Mouse (Mus musculus) liver, embryonic 12.5 days (tissue): ENCODE data around the gene Kmt2a. TPM values are rescaled to one million over a fixed set of nuclear protein-coding genes. Genes with fewer than 3 reads are reported as not detected.

Experiments used
- ATAC-seq: fragments of 200-750 bp; cut with Nextera tagmentation; 2 replicates; pipeline ENCODE4 v1.8.0; 2017; ENCODE audit warnings: moderate number of reproducible peaks, mild to moderate bottlenecking, moderate library complexity
- H3K27ac ChIP-seq: fragments of 300-500 bp; sonication (generic); 2 replicates; pipeline ENCODE4 v1.5.1; 2016; ENCODE audit warnings: mild to moderate bottlenecking
- H3K27me3 ChIP-seq: fragments of 300-500 bp; sonication (generic); replicated peaks from 2 replicates; pipeline ENCODE4 v1.6.1; 2016; ENCODE audit warnings: mild to moderate bottlenecking, moderate library complexity
- H3K36me3 ChIP-seq: fragments of 300-500 bp; sonication (generic); 2 replicates; pipeline ENCODE4 v1.6.1; 2016; ENCODE audit warnings: mild to moderate bottlenecking, moderate library complexity
- H3K4me1 ChIP-seq: fragments of 300-500 bp; sonication (generic); 2 replicates; pipeline ENCODE4 v1.6.1; 2016
- H3K4me2 ChIP-seq: fragments of 300-500 bp; sonication (generic); 2 replicates; pipeline ENCODE4 v1.6.1; 2016; ENCODE audit warnings: mild to moderate bottlenecking, moderate library complexity
- H3K4me3 ChIP-seq: fragments of 300-500 bp; sonication (generic); 2 replicates; pipeline ENCODE4 v1.5.1; 2016; ENCODE audit warnings: mild to moderate bottlenecking, moderate library complexity
- H3K9ac ChIP-seq: fragments of 300-500 bp; sonication (generic); 2 replicates; pipeline ENCODE4 v1.6.1; 2016; ENCODE audit warnings: mild to moderate bottlenecking, moderate library complexity
- H3K9me3 ChIP-seq: fragments of 300-500 bp; sonication (generic); replicated peaks from 2 replicates; pipeline ENCODE4 v1.6.1; 2016; ENCODE audit warnings: mild to moderate bottlenecking, moderate library complexity
- WGBS: fragments of 180-500 bp; shearing (Covaris S2); methylation state at CpG from one replicate; pipeline ENCODE4 v1.1.7; 2016; ENCODE audit not compliant: insufficient replicate concordance; 5-methylcytosine and 5-hydroxymethylcytosine counted together
- polyA plus RNA-seq: library from polyadenylated mRNA; unstranded; fragments of >200 nt; fragmentation: Nextera tagmentation; extraction: Ambion mirVana; gene quantifications from 2 replicates; pipeline ENCODE4 v1.2.1, GENCODE M21; 2016

Gene Kmt2a
- polyA plus RNA-seq, 1 experiment from 2014 or later, result 8.4 TPM

GRCm38 (mm10) chr9:44805536-44805935 lies 75.6 kb downstream of the Kmt2a start:
- H3K9ac ChIP-seq, result no peak overlapping the region
- no peak overlapping the region for H3K4me3 ChIP-seq
- H3K4me2 ChIP-seq, result no peak overlapping the region
- H3K4me1 ChIP-seq, result peaks cover 4% of the 10 kb centered on the region
- H3K36me3 ChIP-seq, result peaks cover 58% of the 10 kb centered on the region
- WGBS, result 84% methylated on average over 5 of the region's 5 CpGs
- peaks cover 18% of the 10 kb centered on the region for H3K27me3 ChIP-seq
- H3K9me3 ChIP-seq, result no peaks in the 10 kb centered on the region
- ATAC-seq, result no peak
- H3K27ac ChIP-seq, result no peak overlapping the region

- no peak overlapping the region for H3K4me3 ChIP-seq
- no peak overlapping the region for H3K9ac ChIP-seq
- H3K27ac ChIP-seq, result no peak overlapping the region
- WGBS, result 87% methylated on average over 10 of the region's 10 CpGs
- ATAC-seq, result no peak
- no peaks in the 10 kb centered on the region for H3K9me3 ChIP-seq
- H3K27me3 ChIP-seq, result peaks cover 26% of the 10 kb centered on the region
- no peak overlapping the region for H3K4me2 ChIP-seq
- peaks cover 7% of the 10 kb centered on the region for H3K4me1 ChIP-seq
- H3K36me3 ChIP-seq, result peaks cover 50% of the 10 kb centered on the region
Observed at GRCm38 (mm10) chr9:44804678-44805077, 76.4 kb downstream of the Kmt2a start.

GRCm38 (mm10) chr9:44802808-44803450 lies 78.2 kb downstream of the Kmt2a start, which contains the start of gene Ttc36:
TSS of gene Ttc36 (minus strand) at chr9:44803072.
- Histone ChIP-seq H3K9me3 (no peaks in the 10 kb centered on the region), H3K4me2 (peak within 1 kb of the TSS; percentile 16; the same call in 1 of the 2 replicates), H3K27ac (no peak within 1 kb of the TSS), H3K4me3 (no peak within 1 kb of the TSS), H3K27me3 (peaks cover 44% of the 10 kb centered on the region), H3K9ac (no peak within 1 kb of the TSS), H3K36me3 (peaks cover 32% of the 10 kb centered on the region), H3K4me1 (peaks cover 22% of the 10 kb centered on the region)
- 65% methylated on average over 4 of the region's 4 CpGs for WGBS
- no peak for ATAC-seq

- WGBS, result 61% methylated on average over 6 of the region's 6 CpGs
- H3K36me3 ChIP-seq, result peaks cover 20% of the 10 kb centered on the region
- ATAC-seq, result no peak
- H3K4me3 ChIP-seq, result no peak overlapping the region
- no peak overlapping the region for H3K27ac ChIP-seq
- H3K4me1 ChIP-seq, result peaks cover 22% of the 10 kb centered on the region
- H3K9ac ChIP-seq, result no peak overlapping the region
- H3K4me2 ChIP-seq, result no peak overlapping the region
- H3K27me3 ChIP-seq, result peaks cover 56% of the 10 kb centered on the region
- H3K9me3 ChIP-seq, result no peaks in the 10 kb centered on the region
Observed at GRCm38 (mm10) chr9:44801669-44802068, 79.4 kb downstream of the Kmt2a start.

GRCm38 (mm10) chr9:44799958-44800324 lies 81.2 kb downstream of the Kmt2a start:
- H3K4me1 ChIP-seq, result peaks cover 22% of the 10 kb centered on the region
- H3K36me3 ChIP-seq, result peaks cover 4% of the 10 kb centered on the region
- H3K27me3 ChIP-seq, result peaks cover 66% of the 10 kb centered on the region
- H3K9me3 ChIP-seq, result no peaks in the 10 kb centered on the region
- H3K9ac ChIP-seq, result no peak overlapping the region
- H3K4me2 ChIP-seq, result peak overlapping the region; percentile 89
- 33% methylated on average over 9 of the region's 9 CpGs for WGBS
- H3K4me3 ChIP-seq, result peak overlapping the region; percentile 59
- H3K27ac ChIP-seq, result peak overlapping the region; percentile 21; the same call in 1 of the 2 replicates
- ATAC-seq, result no peak

GRCm38 (mm10) chr9:44799102-44799957 lies 81.8 kb downstream of the Kmt2a start, which contains the start of gene Tmem25:
TSS of gene Tmem25 (minus strand) at chr9:44799307.
- Histone ChIP-seq H3K9me3 (no peaks in the 10 kb centered on the region), H3K9ac (peak within 1 kb of the TSS; percentile 66), H3K4me2 (peak within 1 kb of the TSS; percentile 89), H3K4me1 (peaks cover 22% of the 10 kb centered on the region), H3K4me3 (peak within 1 kb of the TSS; percentile 59), H3K27me3 (peaks cover 66% of the 10 kb centered on the region), H3K36me3 (no peaks in the 10 kb centered on the region), H3K27ac (peak within 1 kb of the TSS; percentile 50)
- ATAC-seq, result peak; percentile 93
- under 1% methylated on average over 75 of the region's 75 CpGs for WGBS

GRCm38 (mm10) chr9:44798298-44798697 lies 82.8 kb downstream of the Kmt2a start:
- no peak for ATAC-seq
- WGBS, result 39% methylated on average over 7 of the region's 7 CpGs
- peaks cover 66% of the 10 kb centered on the region for H3K27me3 ChIP-seq
- H3K27ac ChIP-seq, result no peak overlapping the region
- H3K4me1 ChIP-seq, result peaks cover 22% of the 10 kb centered on the region
- no peaks in the 10 kb centered on the region for H3K9me3 ChIP-seq
- H3K9ac ChIP-seq, result no peak overlapping the region
- H3K36me3 ChIP-seq, result no peaks in the 10 kb centered on the region
- no peak overlapping the region for H3K4me3 ChIP-seq
- H3K4me2 ChIP-seq, result peak overlapping the region; percentile 89; the same call in 1 of the 2 replicates

GRCm38 (mm10) chr9:44792842-44793241 lies 88.3 kb downstream of the Kmt2a start:
- Histone ChIP-seq H3K9ac (no peak overlapping the region), H3K27ac (no peak overlapping the region), H3K27me3 (peaks cover 21% of the 10 kb centered on the region), H3K4me1 (no peaks in the 10 kb centered on the region), H3K36me3 (peaks cover 38% of the 10 kb centered on the region; the same call in 1 of the 2 replicates), H3K4me3 (no peak overlapping the region), H3K4me2 (no peak overlapping the region), H3K9me3 (no peaks in the 10 kb centered on the region)
- 72% methylated on average over 9 of the region's 9 CpGs for WGBS
- ATAC-seq, result no peak

GRCm38 (mm10) chr9:44772750-44773651 lies 108.1 kb downstream of the Kmt2a start:
- Histone ChIP-seq H3K9ac (peak overlapping the region; percentile 74), H3K4me2 (peak overlapping the region; percentile 98), H3K27ac (peak overlapping the region; percentile 78), H3K27me3 (no peaks in the 10 kb centered on the region), H3K4me1 (peaks cover 21% of the 10 kb centered on the region), H3K36me3 (peaks cover 8% of the 10 kb centered on the region), H3K4me3 (peak overlapping the region; percentile 79), H3K9me3 (no peaks in the 10 kb centered on the region)
- WGBS, result under 1% methylated on average over 41 of the region's 41 CpGs
- ATAC-seq, result peak; percentile 98

GRCm38 (mm10) chr9:44772392-44772749 lies 108.7 kb downstream of the Kmt2a start:
- H3K9ac ChIP-seq, result peak overlapping the region; percentile 74; the same call in 1 of the 2 replicates
- 18% methylated on average over 5 of the region's 5 CpGs for WGBS
- H3K27ac ChIP-seq, result peak overlapping the region; percentile 67

GRCm38 (mm10) chr9:44771376-44771775 lies 109.7 kb downstream of the Kmt2a start:
- H3K27ac ChIP-seq, result no peak overlapping the region
- no peaks in the 10 kb centered on the region for H3K27me3 ChIP-seq
- WGBS, result 85% methylated on average over 5 of the region's 5 CpGs
- no peak overlapping the region for H3K9ac ChIP-seq
- peaks cover 8% of the 10 kb centered on the region for H3K36me3 ChIP-seq
- H3K4me3 ChIP-seq, result no peak overlapping the region
- no peak overlapping the region for H3K4me2 ChIP-seq
- no peaks in the 10 kb centered on the region for H3K9me3 ChIP-seq
- ATAC-seq, result no peak
- H3K4me1 ChIP-seq, result peaks cover 28% of the 10 kb centered on the region

More at GRCm38 (mm10) chr9:44772392-44772749, 108.7 kb downstream of the Kmt2a start:
- H3K4me3 ChIP-seq, result peak overlapping the region; percentile 79; the same call in 1 of the 2 replicates
- no peak for ATAC-seq
- no peaks in the 10 kb centered on the region for H3K9me3 ChIP-seq
- H3K4me1 ChIP-seq, result peaks cover 21% of the 10 kb centered on the region
- no peaks in the 10 kb centered on the region for H3K27me3 ChIP-seq
- peak overlapping the region; percentile 98 for H3K4me2 ChIP-seq
- H3K36me3 ChIP-seq, result peaks cover 8% of the 10 kb centered on the region
